Mouse (Mus musculus): ENCODE results near the gene Tmem25. TPM values are rescaled to one million over a fixed set of nuclear protein-coding genes. Genes with fewer than 3 reads are reported as not detected.

Gene Tmem25
- total and polyA plus RNA-seq, 2 experiments from 2014 or later = 25.9 to 29.9 TPM

DNA sequence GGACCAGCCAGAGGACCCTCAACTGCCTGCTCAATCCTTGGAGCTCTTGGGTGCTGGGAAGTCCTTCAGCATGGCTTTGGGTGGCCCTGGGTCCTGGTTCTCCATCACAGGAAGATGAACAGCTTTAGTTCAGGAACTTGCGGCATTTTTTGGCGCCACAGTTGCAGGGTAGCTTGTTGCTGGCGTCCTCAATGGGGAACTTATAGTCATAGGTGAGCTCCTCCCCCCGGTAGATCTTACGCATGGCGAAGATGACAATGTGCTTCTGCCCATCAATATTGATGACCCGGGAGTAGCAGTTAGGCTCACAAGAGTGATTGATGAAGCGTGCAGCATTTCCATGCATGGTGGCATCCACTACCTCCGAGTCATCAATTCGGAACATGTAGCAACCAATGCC is 8.7 kb upstream of the Tmem25 start:
- ATAC-seq (ENCODE audit: low FRiP score) = no peak

GRCm38 (mm10) chr9:44807141-44807540 is 8.0 kb upstream of the Tmem25 start:
- Histone ChIP-seq H3K4me2 (ENCODE audit: low read depth, low read length, poor library complexity, severe bottlenecking) (no peak overlapping the region), H3K27me3 (ENCODE audit: insufficient read depth, low read length) (no peaks in the 10 kb centered on the region), H3K36me3 (ENCODE audit: insufficient read depth, low read length) (peaks cover 74% of the 10 kb centered on the region), H3K27ac (ENCODE audit: low read depth, low read length) (no peak overlapping the region), H3K9me3 (ENCODE audit: low read length) (no peaks in the 10 kb centered on the region), H3K9ac (replicated peaks; ENCODE audit: low read length, poor library complexity, severe bottlenecking) (no peak overlapping the region), H3K4me1 (ENCODE audit: insufficient read depth, low read length) (no peaks in the 10 kb centered on the region), H3K4me3 (ENCODE audit: low read depth, low read length) (no peak overlapping the region)
- no peak for ATAC-seq (ENCODE audit: low FRiP score)
- no peak for TF ChIP-seq CTCF (IDR thresholded peaks at IDR 0.05)
- DNase-seq (ENCODE audit: low spot score) = no peak
- WGBS = 80% methylated on average over 5 of the region's 5 CpGs

More for the DNA sequence above, 8.7 kb upstream of the Tmem25 start:
- Histone ChIP-seq H3K4me3 (ENCODE audit: low read depth, low read length) (no peak overlapping the region), H3K9ac (replicated peaks; ENCODE audit: low read length, poor library complexity, severe bottlenecking) (no peak overlapping the region), H3K27ac (ENCODE audit: low read depth, low read length) (no peak overlapping the region), H3K4me2 (ENCODE audit: low read depth, low read length, poor library complexity, severe bottlenecking) (no peak overlapping the region), H3K36me3 (ENCODE audit: insufficient read depth, low read length) (peaks cover 77% of the 10 kb centered on the region), H3K4me1 (ENCODE audit: insufficient read depth, low read length) (no peaks in the 10 kb centered on the region), H3K9me3 (ENCODE audit: low read length) (no peaks in the 10 kb centered on the region), H3K27me3 (ENCODE audit: insufficient read depth, low read length) (no peaks in the 10 kb centered on the region)
- DNase-seq (ENCODE audit: low spot score) = no peak
- 96% methylated on average over 10 of the region's 10 CpGs for WGBS
- TF ChIP-seq CTCF (IDR thresholded peaks at IDR 0.05) = no peak

DNA sequence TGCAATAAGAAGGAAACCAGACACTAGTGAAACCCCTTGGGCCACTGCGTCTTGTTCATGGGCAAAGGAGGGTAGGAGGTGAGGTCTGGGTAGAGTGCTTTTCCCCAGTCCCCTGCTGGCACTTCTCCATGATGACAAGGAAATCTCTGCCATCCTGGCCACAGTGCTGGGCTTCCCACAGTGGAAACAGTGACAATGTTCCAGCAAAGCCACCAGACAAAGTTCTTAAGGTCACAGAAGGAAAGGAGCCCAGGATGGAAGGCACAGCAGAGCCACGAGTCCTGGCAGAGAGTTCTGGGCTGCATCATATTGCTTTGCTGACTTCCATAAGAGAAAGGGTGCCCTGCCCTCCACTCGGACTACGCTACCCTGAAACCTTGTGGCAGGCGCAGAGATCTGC is 6.4 kb upstream of the Tmem25 start:
- no peak for TF ChIP-seq CTCF (IDR thresholded peaks at IDR 0.05)
- Histone ChIP-seq H3K27me3 (ENCODE audit: insufficient read depth, low read length) (no peaks in the 10 kb centered on the region), H3K9me3 (ENCODE audit: low read length) (no peaks in the 10 kb centered on the region), H3K27ac (ENCODE audit: low read depth, low read length) (no peak overlapping the region), H3K4me2 (ENCODE audit: low read depth, low read length, poor library complexity, severe bottlenecking) (no peak overlapping the region), H3K36me3 (ENCODE audit: insufficient read depth, low read length) (peaks cover 62% of the 10 kb centered on the region), H3K9ac (replicated peaks; ENCODE audit: low read length, poor library complexity, severe bottlenecking) (no peak overlapping the region), H3K4me1 (ENCODE audit: insufficient read depth, low read length) (no peaks in the 10 kb centered on the region), H3K4me3 (ENCODE audit: low read depth, low read length) (no peak overlapping the region)
- ATAC-seq (ENCODE audit: low FRiP score) (no peak), DNase-seq (ENCODE audit: low spot score) (no peak)
- 91% methylated on average over 5 of the region's 5 CpGs for WGBS

GRCm38 (mm10) chr9:44804678-44805077 is 5.6 kb upstream of the Tmem25 start:
- H3K4me3 ChIP-seq (ENCODE audit: low read depth, low read length) = no peak overlapping the region
- H3K27ac ChIP-seq (ENCODE audit: low read depth, low read length) = no peak overlapping the region
- no peak overlapping the region for H3K9ac ChIP-seq (replicated peaks; ENCODE audit: low read length, poor library complexity, severe bottlenecking)
- no peak overlapping the region for H3K4me2 ChIP-seq (ENCODE audit: low read depth, low read length, poor library complexity, severe bottlenecking)
- H3K9me3 ChIP-seq (ENCODE audit: low read length) = no peaks in the 10 kb centered on the region
- H3K36me3 ChIP-seq (ENCODE audit: insufficient read depth, low read length) = peaks cover 53% of the 10 kb centered on the region
- no peaks in the 10 kb centered on the region for H3K4me1 ChIP-seq (ENCODE audit: insufficient read depth, low read length)
- H3K27me3 ChIP-seq (ENCODE audit: insufficient read depth, low read length) = no peaks in the 10 kb centered on the region
- no peak for DNase-seq (ENCODE audit: low spot score)
- ATAC-seq (ENCODE audit: low FRiP score) = no peak
- 91% methylated on average over 10 of the region's 10 CpGs for WGBS
- no peak for TF ChIP-seq CTCF (IDR thresholded peaks at IDR 0.05)

DNA sequence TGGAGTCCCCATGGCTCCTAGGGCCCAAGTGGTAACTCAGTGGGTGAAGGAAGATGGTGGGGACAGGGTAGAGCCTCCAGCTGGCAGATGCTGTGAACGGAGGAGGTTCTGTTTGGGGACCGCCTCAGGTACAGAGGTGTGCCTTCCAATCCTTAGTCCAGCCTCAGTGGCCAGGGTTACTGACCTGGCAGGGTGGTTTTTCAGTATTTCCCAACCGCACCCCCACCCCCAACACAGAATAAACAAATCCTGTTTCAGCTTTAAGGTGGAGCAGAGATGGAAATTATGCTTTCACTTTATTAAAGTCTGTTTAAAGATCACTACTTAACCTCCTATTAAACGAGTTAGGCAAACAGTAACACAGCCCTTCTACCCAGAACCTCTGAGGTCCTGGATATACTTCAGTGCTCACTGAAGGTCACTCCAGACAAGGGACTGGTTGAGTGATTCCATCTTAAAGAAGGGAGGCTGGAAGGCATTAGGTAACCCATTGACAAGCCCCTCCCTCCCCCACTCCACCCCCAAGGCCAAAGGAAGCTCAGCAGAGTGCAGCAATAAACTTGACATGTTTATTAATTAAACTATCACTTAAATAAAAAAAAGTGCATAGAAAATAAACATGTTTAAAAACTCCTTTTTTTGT is 3.8 kb upstream of the Tmem25 start, which contains the start of gene Ttc36:
TSS of gene Ttc36 (minus strand) at position 265 of the 643 bp plus-strand sequence.
- no peaks in the 10 kb centered on the region for H3K27me3 ChIP-seq (ENCODE audit: insufficient read depth, low read length)
- no peak within 1 kb of the TSS for H3K4me3 ChIP-seq (ENCODE audit: low read depth, low read length)
- peaks cover 37% of the 10 kb centered on the region for H3K36me3 ChIP-seq (ENCODE audit: insufficient read depth, low read length)
- H3K9ac ChIP-seq (replicated peaks; ENCODE audit: low read length, poor library complexity, severe bottlenecking) = no peak within 1 kb of the TSS
- TF ChIP-seq CTCF (IDR thresholded peaks at IDR 0.05) = no peak
- DNase-seq (ENCODE audit: low spot score) = no peak
- H3K9me3 ChIP-seq (ENCODE audit: low read length) = no peaks in the 10 kb centered on the region
- H3K27ac ChIP-seq (ENCODE audit: low read depth, low read length) = no peak within 1 kb of the TSS
- H3K4me1 ChIP-seq (ENCODE audit: insufficient read depth, low read length) = no peaks in the 10 kb centered on the region
- no peak for ATAC-seq (ENCODE audit: low FRiP score)
- no peak within 1 kb of the TSS for H3K4me2 ChIP-seq (ENCODE audit: low read depth, low read length, poor library complexity, severe bottlenecking)
- 79% methylated on average over 4 of the region's 4 CpGs for WGBS

DNA sequence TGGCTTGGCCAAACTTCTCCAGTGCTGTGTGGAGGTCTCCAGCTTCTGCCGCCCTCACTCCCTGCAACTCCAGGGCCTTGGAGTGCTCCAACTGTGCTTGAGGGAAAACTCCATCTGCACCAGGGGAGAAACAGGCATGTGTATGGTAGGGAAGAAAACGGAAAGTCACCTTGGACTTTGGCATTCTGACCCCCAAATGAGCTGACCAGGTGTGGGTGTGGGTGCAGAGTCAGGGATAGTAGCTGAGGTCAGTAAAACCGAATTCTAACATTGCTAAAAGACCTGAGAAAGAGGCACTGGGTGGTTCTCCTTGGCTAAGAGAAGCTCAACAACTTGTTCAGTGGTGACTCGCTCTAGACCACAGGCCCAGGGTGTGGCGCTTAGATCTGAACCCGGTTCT is 2.6 kb upstream of the Tmem25 start:
- ATAC-seq (ENCODE audit: low FRiP score) (no peak), DNase-seq (ENCODE audit: low spot score) (no peak)
- H3K36me3 ChIP-seq (ENCODE audit: insufficient read depth, low read length) = peaks cover 25% of the 10 kb centered on the region
- no peak overlapping the region for H3K27ac ChIP-seq (ENCODE audit: low read depth, low read length)
- TF ChIP-seq CTCF (IDR thresholded peaks at IDR 0.05) = no peak
- H3K4me2 ChIP-seq (ENCODE audit: low read depth, low read length, poor library complexity, severe bottlenecking) = no peak overlapping the region
- H3K9me3 ChIP-seq (ENCODE audit: low read length) = no peaks in the 10 kb centered on the region
- H3K27me3 ChIP-seq (ENCODE audit: insufficient read depth, low read length) = no peaks in the 10 kb centered on the region
- no peaks in the 10 kb centered on the region for H3K4me1 ChIP-seq (ENCODE audit: insufficient read depth, low read length)
- no peak overlapping the region for H3K9ac ChIP-seq (replicated peaks; ENCODE audit: low read length, poor library complexity, severe bottlenecking)
- H3K4me3 ChIP-seq (ENCODE audit: low read depth, low read length) = no peak overlapping the region
- 81% methylated on average over 6 of the region's 6 CpGs for WGBS

Data from midbrain, postnatal 0 days (tissue).